Mouse (Mus musculus) mouse embryonic stem cell (cell line): ENCODE results near the gene Dock10.
"Not testable (repeated sequence)": the region's sequence is repeated elsewhere in the genome, so short reads cannot be mapped to it uniquely, and the experiment has no call there.

Experiments used
- in situ Hi-C, 2 experiments: fragments of 300-500 bp; cut with MboI; formaldehyde crosslinking; loops; 1 replicate in 1 of 2; 3 replicates in 1 of 2; pipeline ENCODE4 v1.14.3; 2019 to 2020; ENCODE audit warnings: low sequenced_read_pairs in 2 of 2, low pct_unique_long_range_greater_than_20kb in 1 of 2, mixed read lengths in 1 of 2; ENCODE audit not compliant: unreplicated experiment in 1 of 2

Dock10 gene

GRCm38 (mm10) chr1:80757977-80758797 lies at the start of gene Dock10:
Gene Dock10, minus strand, starts transcription at chr1:80758527.
- in situ Hi-C loops: no loop called here

DNA sequence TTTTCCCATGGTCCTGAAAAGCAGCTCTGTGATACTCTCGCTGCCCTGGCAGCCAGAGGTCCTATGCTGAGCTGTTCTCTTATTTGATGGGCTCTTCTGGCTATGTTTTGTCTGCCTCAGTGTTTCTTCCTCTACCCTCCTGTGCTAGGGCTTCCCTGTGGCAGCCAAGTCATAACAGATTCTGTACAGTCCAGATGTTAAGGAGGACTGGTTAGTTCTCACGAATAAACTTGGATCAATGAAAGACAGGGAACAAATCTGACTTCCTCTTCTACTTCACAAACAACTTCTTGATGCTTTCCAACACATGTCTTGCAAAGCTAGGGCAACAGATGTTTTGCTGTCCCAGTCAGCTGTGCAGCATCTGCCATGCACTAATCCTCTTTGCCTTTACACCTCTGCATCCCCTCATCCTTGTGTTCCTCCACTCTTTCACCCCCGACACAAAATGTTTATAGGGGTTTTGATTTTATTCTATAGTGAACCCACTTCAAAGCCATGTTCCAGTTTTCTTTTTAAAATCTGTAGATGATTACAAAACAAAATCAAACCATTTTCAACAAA lies 48.6 kb upstream of the Dock10 start:
- in situ Hi-C loops: no loop called here

GRCm38 (mm10) chr1:80802023-80802422 lies 43.7 kb upstream of the Dock10 start:
- in situ Hi-C loops: no loop called here

GRCm38 (mm10) chr1:80785066-80785779 lies 26.9 kb upstream of the Dock10 start:
- in situ Hi-C loops: no loop called here

- in situ Hi-C loops: no loop called here
These were observed 25.8 kb upstream of the Dock10 start for GRCm38 (mm10) chr1:80784155-80784554.

DNA sequence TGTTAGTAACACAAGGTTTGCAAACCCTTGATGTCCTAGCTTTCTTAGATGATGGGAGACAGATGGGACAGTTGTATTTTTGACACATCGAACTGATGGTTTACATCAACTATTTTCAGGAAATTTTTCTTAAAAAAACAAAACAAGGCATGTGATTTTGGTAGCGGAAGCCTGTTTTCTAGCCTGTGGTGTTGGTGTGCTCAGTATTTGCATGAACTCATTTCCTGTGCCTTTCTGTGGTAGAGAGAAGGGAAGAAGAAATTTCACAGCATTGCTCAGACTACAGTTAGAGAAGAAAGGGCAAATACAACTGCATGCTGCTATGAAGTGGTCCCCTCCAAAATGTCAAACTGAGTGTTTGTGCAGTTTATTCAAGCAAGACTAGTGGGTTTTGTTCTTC lies 7.2 kb upstream of the Dock10 start:
- in situ Hi-C loops: no loop called here

GRCm38 (mm10) chr1:80763042-80763950 lies 5.0 kb upstream of the Dock10 start:
- in situ Hi-C loops: no loop called here

DNA sequence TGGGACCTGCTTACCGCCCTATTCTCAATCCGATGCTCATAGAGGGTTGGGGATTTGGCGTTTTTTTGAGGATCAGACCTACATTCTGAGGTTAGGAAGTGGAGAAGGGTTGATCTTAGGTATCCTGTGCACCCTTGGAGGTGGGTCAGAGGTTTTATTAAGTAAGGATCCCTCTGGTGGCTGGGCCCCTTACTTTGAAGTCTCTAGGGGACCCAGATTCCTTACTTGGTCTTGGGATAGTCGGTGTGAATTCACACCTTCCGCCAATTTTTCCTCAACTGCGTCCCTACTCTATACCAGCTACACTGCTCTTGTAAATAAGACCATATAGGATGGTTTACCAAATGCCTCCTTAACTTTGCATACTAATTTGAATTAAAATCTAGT lies 464 bp upstream of the Dock10 start:
- in situ Hi-C loops: no loop called here

GRCm38 (mm10) chr1:80757650-80757976 lies 714 bp downstream of the Dock10 start:
- in situ Hi-C loops: no loop called here

DNA sequence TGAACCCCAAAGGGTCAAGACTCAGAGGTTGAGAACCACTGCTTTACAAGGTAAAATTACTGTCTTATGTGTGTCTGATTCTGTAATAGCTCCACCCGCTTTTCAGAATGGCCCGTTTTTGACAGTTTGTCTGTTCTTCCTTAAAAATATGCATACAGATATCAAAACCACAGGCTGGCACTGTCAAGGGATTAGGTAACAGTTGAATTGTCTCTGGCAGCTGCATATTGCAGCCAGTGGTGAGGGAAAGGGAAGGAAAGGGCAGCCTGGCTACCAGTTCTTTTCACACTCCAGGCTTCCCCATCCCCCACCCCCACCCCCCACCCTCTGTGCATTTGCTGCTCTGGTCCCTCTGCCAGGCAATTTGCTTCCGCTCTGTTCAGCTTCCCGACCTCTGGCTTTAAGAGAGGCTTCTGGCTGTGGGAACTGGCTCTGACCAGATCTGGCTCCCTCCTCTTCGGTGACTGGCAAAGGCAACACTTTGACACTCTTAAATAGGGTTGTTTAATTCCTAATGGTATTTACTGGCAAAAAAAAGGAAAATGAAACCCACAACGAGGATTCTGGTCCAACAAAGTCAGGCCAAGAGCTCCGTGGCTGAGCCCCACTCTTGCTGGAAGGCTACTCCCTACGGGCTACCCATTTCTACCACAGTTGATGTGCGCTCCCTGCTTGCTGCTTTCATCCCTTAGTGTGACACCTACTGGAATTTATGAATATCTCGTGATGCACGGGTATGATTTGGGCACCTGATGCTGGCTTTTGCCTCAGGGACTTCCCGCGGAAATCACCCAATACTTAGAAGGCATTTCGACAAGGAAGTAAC lies 1.3 kb downstream of the Dock10 start:
- in situ Hi-C loops: no loop called here

DNA sequence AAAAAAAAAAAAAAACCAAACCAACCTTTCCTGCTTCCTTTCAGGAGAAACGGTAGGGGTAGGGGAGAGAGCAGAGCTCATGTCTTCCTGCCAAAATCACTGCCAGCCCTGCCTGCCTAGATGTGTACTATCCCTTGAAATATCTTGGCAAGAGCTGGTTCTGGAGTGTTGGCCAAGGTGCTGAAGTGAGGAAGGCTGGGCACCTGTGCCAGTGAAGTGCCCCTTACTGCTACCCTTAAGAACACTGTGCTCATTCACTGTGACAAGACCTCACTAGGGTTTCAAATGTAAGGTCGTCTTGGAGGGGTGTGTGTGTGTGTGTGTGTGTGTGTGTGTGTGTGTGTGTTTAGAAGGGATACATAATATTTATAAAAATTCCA lies 2.3 kb downstream of the Dock10 start:
- in situ Hi-C loops: no loop called here

- in situ Hi-C loops: no loop called here
These were observed 2.8 kb downstream of the Dock10 start for GRCm38 (mm10) chr1:80755296-80756059.

DNA sequence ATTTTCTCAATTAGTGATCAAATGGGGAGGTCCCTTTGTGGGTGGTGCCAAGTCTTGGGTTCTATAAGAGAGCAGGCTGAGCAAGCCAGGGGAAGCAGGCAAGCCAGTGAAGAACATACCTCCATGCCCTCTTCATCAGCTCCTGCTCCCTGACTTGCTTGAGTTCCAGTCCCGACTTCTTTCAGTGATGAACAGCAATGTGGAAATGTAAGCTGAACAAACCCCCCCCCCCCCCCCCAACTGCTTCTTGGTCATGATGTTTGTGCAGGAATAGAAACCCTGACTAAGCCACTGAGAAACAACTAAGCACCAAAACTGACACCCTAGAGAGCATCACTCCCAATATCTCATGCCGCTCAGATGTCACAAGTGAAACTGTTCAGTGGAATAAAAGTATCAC lies 9.2 kb downstream of the Dock10 start:
- in situ Hi-C loops: not testable (repeated sequence)

DNA sequence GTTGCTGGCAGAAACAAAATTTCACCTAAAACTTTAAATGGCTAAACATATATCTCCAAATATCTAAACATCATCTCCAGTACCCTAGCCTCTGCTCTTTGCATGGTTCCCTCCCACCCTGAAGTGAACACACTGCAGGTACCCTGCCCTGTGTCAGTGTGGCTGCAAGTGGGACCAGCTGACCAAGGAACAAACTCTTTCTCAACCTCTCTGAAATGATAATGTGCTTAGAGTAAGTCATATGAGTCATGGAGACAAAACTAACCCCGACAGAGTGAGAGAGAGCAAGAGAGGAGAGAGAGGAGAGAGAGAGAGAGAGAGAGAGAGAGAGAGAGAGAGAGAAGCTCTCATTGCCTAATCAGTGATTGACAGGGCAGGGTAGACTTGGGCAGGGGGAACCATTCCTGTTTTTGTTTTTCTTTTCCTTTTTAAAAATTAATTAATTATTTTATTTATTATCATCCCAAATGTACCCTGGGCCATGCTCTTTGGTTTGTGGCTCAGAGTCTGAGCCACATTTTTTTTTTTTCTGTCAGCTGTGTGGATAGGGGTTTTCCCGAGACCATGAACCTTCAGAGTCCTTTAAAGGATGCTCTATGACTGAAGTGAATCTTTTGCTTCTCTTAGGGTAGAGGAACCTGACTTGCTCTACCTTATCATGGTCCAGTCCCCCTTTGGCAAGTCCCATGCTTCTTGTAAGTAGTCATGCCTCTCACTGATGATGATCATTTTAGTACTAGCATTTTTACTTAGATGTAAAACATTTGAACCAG lies 11.4 kb downstream of the Dock10 start:
- in situ Hi-C loops: no loop called here

DNA sequence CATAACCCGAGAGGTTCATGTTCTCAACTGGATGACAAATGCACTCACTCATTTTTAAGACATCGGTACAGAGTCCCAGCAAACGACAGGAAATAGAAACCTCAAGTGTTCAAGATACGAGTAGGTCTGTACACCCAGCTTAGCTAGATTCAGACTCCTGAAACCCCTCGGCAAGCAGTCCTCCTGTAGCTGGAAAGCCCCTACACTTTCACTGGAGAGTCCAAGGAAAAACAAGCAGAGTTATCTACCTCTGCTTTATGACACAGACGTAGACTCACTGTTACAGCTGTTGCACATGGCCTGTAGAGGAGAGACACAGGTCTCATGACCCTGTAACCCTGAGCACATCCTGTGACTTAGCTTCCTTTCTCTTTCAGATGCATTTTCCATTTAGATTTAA lies 12.1 kb downstream of the Dock10 start:
- in situ Hi-C loops: no loop called here

GRCm38 (mm10) chr1:80739472-80739871 lies 18.9 kb downstream of the Dock10 start:
- in situ Hi-C loops: no loop called here
